Mouse (Mus musculus): ENCODE results near the gene Ppp2r5a. TPM values are rescaled to one million over a fixed set of nuclear protein-coding genes. Genes with fewer than 3 reads are reported as not detected.

Ppp2r5a gene
- polyA plus RNA-seq, 1 experiment from 2014 or later, result 32.2 TPM

DNA sequence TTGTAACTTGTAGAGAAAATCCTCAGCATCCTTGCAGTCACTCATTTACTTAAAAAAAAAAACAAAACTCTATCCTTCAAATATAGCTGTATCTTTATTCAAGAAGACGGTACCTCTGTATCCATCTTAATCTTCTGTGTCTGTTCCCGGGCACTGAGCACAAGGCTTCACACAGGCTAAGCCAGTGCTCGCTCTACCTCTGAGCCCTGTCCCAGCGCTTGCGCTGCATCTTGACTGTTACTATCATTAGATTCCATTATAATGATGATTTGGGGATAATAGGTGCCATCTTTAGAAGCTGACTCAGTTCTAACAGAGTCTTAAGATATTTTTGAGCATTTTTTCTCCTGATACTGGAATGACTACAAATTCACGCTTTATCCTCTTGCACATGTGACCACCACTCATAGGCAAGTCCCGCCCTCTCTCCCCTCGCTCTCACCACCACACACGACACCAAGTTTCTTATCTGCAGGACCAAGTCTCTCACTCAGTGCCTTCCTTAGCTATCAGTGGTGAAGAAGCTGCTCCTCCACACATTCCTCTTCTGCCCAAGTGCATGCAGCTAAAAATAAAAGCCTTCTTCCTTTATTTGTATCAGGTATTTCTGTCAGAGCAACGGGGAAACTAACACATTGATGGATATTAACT lies 28.0 kb downstream of the Ppp2r5a start:
- no peaks in the 10 kb centered on the region for H3K27me3 ChIP-seq
- H3K9ac ChIP-seq, result no peak overlapping the region
- H3K36me3 ChIP-seq, result peaks cover 9% of the 10 kb centered on the region; the same call in 1 of the 2 replicates
- no peak overlapping the region for H3K4me2 ChIP-seq
- no peaks in the 10 kb centered on the region for H3K9me3 ChIP-seq
- no peak overlapping the region for H3K4me3 ChIP-seq
- H3K4me1 ChIP-seq, result no peaks in the 10 kb centered on the region
- H3K27ac ChIP-seq, result no peak overlapping the region
- no peak for ATAC-seq (ENCODE audit: borderline replicate concordance, extremely low read depth, low FRiP score, low TSS enrichment)
- WGBS, result 79% methylated on average over 10 of the region's 10 CpGs

DNA sequence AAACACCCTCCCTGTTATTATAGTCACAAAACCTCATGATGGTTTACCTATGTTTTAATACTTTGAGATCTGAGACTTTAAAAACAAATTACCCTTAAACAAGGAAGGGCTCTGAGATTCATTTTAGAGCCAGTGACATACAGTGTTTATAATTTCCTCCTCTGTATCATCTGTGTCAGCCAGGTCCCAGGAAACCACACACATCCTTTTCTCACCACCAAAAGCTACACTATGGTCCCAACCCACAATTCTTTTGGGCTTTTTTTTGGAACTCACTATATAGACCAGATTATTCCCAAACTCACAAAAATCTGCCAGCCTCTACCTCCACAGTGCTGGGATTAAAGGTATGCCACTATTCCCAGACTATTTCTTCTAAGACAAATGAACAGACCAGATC lies 33.9 kb downstream of the Ppp2r5a start:
- Histone ChIP-seq H3K9ac (no peak overlapping the region), H3K27me3 (no peaks in the 10 kb centered on the region), H3K4me2 (no peak overlapping the region), H3K36me3 (peaks cover 11% of the 10 kb centered on the region; the same call in 1 of the 2 replicates), H3K9me3 (no peaks in the 10 kb centered on the region), H3K27ac (no peak overlapping the region), H3K4me1 (no peaks in the 10 kb centered on the region), H3K4me3 (no peak overlapping the region)
- no peak for ATAC-seq (ENCODE audit: borderline replicate concordance, extremely low read depth, low FRiP score, low TSS enrichment)

DNA sequence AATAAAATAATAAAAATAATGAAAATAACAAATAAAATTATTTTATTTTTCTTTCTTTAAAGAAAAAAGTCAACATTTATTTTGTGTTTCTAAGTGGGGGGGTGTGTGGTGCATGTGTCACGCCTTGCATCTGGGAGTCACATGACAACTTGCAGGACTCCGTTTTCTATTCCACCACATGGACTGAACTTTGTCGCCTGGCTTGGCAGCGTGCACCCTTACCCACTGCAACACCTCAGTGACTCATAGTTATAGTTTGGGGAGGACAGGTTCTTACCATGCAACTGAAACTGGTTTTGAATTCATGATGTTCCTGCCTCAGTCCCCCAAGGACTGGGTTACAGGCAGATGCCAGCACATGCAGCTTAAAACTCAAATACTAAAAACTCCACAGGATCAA lies 34.9 kb downstream of the Ppp2r5a start:
- H3K9me3 ChIP-seq, result no peaks in the 10 kb centered on the region
- WGBS, result 79% methylated on average over 4 of the region's 4 CpGs
- H3K9ac ChIP-seq, result no peak overlapping the region
- H3K36me3 ChIP-seq, result peaks cover 13% of the 10 kb centered on the region; the same call in 1 of the 2 replicates
- H3K27ac ChIP-seq, result no peak overlapping the region
- no peak overlapping the region for H3K4me3 ChIP-seq
- no peak overlapping the region for H3K4me2 ChIP-seq
- ATAC-seq (ENCODE audit: borderline replicate concordance, extremely low read depth, low FRiP score, low TSS enrichment), result no peak
- H3K4me1 ChIP-seq, result no peaks in the 10 kb centered on the region
- no peaks in the 10 kb centered on the region for H3K27me3 ChIP-seq

DNA sequence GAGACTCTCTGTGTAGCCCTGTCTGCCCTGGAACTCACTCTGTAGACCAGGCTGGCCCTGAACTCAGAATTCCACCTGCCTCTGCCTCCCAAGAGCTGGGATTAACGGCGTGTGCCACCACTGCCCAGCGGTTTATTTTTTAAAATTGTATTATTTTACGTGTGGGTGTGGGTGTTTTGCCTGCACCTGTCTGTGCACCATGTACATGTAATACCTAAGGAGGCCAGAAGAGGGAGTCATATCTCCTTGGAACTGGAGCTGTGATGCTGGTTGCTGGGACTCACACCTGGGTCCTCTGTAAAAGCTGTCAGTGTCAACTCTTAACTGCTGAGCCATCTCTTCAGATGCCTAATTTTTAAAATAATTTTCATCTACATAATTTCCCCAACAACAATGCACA lies 38.6 kb downstream of the Ppp2r5a start:
- Histone ChIP-seq H3K9me3 (no peaks in the 10 kb centered on the region), H3K4me1 (no peaks in the 10 kb centered on the region), H3K4me2 (no peak overlapping the region), H3K4me3 (no peak overlapping the region), H3K27me3 (no peaks in the 10 kb centered on the region), H3K27ac (no peak overlapping the region), H3K36me3 (peaks cover 19% of the 10 kb centered on the region; the same call in 1 of the 2 replicates), H3K9ac (no peak overlapping the region)
- no peak for ATAC-seq (ENCODE audit: borderline replicate concordance, extremely low read depth, low FRiP score, low TSS enrichment)
- WGBS, result 74% methylated on average over 4 of the region's 4 CpGs

DNA sequence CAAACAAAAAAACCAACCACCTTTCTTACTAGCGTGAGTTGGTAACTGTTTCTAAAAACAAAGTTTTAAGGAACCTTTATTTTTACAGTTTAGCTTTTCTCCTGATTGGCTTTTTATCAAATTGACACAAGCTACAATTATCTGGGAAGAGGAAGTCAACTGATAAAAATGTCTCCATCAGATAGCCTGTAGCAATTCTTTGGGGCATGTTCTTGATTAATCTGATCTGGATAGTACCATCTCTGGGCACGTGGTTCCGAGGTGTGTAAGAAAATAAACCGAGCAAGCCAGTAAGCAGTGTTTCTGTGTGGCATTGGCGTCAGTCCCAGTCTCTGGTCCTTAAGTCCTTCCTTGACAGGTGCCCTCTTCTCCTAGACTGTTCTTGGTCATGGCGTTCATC lies 40.7 kb downstream of the Ppp2r5a start:
- ATAC-seq (ENCODE audit: borderline replicate concordance, extremely low read depth, low FRiP score, low TSS enrichment), result no peak
- Histone ChIP-seq H3K4me2 (no peak overlapping the region), H3K36me3 (peaks cover 36% of the 10 kb centered on the region), H3K4me1 (no peaks in the 10 kb centered on the region), H3K9me3 (no peaks in the 10 kb centered on the region), H3K27ac (no peak overlapping the region), H3K27me3 (no peaks in the 10 kb centered on the region), H3K4me3 (no peak overlapping the region), H3K9ac (no peak overlapping the region)
- 83% methylated on average over 6 of the region's 6 CpGs for WGBS

DNA sequence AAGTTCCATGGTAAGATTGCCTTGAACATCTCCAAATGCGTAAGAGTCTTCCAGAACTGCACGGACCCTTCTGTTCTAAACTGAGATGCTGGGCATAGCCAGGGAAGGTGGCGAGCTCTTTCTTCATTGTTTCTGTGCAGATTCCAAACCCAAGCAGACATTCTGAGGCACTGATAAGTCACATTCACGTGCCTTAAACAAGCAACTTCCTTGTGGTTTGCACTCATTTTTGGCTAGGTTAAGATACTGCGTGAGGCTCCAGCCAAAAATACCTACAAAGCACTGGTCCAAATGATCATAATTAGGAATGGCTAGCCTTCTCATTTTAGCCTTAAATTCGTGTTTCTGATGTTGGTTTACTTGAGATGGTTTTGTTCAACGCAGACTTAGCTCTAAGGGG lies 43.6 kb downstream of the Ppp2r5a start:
- Histone ChIP-seq H3K4me1 (no peaks in the 10 kb centered on the region), H3K4me2 (no peak overlapping the region), H3K36me3 (peaks cover 58% of the 10 kb centered on the region), H3K27ac (no peak overlapping the region), H3K9me3 (no peaks in the 10 kb centered on the region), H3K27me3 (no peaks in the 10 kb centered on the region), H3K9ac (no peak overlapping the region), H3K4me3 (no peak overlapping the region)
- 79% methylated on average over 7 of the region's 7 CpGs for WGBS
- no peak for ATAC-seq (ENCODE audit: borderline replicate concordance, extremely low read depth, low FRiP score, low TSS enrichment)

DNA sequence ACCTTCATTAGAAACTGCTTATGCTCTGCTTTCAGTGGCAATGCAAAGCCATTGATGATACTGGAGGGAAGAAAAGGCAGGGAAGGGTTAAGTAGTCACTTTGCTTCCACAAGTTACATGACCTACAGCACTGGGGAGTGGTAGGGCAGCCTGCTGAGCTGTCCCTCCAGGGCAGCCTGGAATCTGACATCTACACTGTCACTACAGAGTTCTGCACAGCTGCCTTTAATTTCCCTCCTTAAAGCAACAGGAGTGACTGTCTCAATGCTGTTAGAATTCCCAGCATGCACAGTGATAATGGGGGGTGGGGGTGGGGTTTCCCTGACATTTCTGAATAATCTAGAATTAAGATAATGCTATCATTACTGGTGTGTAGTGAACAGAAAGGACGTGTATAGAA lies 46.1 kb downstream of the Ppp2r5a start:
- H3K27ac ChIP-seq, result no peak overlapping the region
- no peaks in the 10 kb centered on the region for H3K27me3 ChIP-seq
- 66% methylated on average over 1 of the region's 1 CpGs for WGBS
- no peak overlapping the region for H3K4me3 ChIP-seq
- no peak overlapping the region for H3K4me2 ChIP-seq
- no peaks in the 10 kb centered on the region for H3K4me1 ChIP-seq
- no peak for ATAC-seq (ENCODE audit: borderline replicate concordance, extremely low read depth, low FRiP score, low TSS enrichment)
- peaks cover 74% of the 10 kb centered on the region for H3K36me3 ChIP-seq
- H3K9me3 ChIP-seq, result no peaks in the 10 kb centered on the region
- no peak overlapping the region for H3K9ac ChIP-seq

DNA sequence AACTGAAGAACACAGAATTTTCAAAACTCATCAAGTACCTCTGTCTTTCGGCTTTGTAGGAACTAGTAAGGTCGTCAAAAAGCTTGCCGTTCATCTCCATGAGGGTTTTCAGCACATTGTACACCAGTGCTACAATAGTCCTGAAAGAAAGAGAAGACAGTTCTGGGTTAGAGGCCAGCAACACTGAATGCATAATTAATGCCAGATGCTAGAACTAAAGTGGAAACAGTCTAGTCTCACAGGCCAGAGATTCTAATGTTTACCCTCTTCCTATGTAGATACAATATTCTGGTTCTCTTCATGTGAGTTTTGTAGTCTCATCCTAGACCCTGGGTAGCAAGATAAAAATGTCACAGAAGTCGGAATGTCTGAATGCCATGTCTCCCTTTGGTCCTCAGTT lies 49.2 kb downstream of the Ppp2r5a start:
- Histone ChIP-seq H3K36me3 (peaks cover 68% of the 10 kb centered on the region), H3K27me3 (no peaks in the 10 kb centered on the region), H3K4me1 (peaks cover 15% of the 10 kb centered on the region), H3K9ac (no peak overlapping the region), H3K9me3 (no peaks in the 10 kb centered on the region), H3K4me2 (no peak overlapping the region), H3K27ac (no peak overlapping the region), H3K4me3 (no peak overlapping the region)
- WGBS, result 90% methylated on average over 4 of the region's 4 CpGs
- no peak for ATAC-seq (ENCODE audit: borderline replicate concordance, extremely low read depth, low FRiP score, low TSS enrichment)

DNA sequence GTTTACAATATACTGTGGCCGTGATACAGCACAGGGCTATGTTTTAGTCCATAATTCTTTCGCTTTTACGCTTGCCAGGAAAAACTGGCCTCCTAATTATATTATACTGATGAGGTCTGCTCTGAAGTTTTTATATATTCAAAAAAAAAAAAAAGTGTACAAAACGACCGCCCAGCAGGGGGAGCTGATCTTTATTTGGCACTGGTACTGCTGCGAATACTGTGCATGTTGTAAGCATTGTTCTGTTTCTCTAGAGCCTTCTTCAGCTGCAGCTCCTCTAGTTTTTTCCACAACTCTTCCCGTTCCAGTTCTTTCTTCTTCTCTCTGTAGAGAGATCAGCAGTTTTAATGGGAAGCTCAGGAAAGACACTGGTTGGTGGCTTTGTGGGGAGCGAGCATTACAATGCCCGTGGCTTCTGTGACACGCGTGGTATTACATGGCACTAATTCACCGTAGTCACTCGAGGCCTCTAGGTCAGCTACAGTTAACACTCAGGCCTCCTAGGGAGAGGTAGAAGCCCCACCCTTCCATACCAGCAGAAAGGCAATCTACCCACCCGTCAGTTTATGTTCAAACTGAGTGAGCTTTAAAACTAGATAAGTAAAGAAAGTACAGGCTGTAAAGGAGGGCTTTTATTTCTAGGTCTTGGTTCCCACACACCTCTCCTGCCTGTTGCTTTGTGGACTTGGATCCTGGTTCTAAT lies 50.1 kb downstream of the Ppp2r5a start:
- no peak overlapping the region for H3K4me3 ChIP-seq
- H3K9ac ChIP-seq, result no peak overlapping the region
- H3K27ac ChIP-seq, result 0 out of 2 replicates have a peak overlapping the region, but pooled peaks have one; percentile 45
- ATAC-seq (ENCODE audit: borderline replicate concordance, extremely low read depth, low FRiP score, low TSS enrichment), result no peak
- WGBS, result 59% methylated on average over 14 of the region's 14 CpGs
- no peak overlapping the region for H3K4me2 ChIP-seq
- peaks cover 60% of the 10 kb centered on the region for H3K36me3 ChIP-seq
- peaks cover 22% of the 10 kb centered on the region for H3K4me1 ChIP-seq
- H3K27me3 ChIP-seq, result no peaks in the 10 kb centered on the region
- H3K9me3 ChIP-seq, result no peaks in the 10 kb centered on the region

DNA sequence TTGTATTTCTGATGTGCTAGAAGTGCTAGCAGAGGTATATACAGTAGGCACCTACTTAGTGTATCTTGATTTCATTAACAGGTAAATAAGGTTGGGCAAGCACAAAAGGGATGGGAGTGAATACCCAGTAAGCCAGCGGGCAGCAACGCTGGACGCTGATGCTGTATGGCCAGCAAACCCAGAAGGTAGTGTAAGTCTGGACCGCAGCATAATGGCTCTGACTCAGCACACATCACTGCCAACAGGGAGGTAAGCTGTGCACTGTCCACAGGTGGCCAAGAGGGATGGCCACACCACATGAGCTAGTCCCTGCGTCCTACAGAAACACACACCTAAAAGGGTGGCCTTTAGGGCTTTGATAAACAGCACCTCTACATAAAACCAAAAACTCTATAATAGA lies 52.7 kb downstream of the Ppp2r5a start:
- no peak for ATAC-seq (ENCODE audit: borderline replicate concordance, extremely low read depth, low FRiP score, low TSS enrichment)
- no peak overlapping the region for H3K9ac ChIP-seq
- H3K27ac ChIP-seq, result no peak overlapping the region
- H3K36me3 ChIP-seq, result peaks cover 44% of the 10 kb centered on the region
- no peak overlapping the region for H3K4me2 ChIP-seq
- peaks cover 25% of the 10 kb centered on the region for H3K4me1 ChIP-seq
- no peak overlapping the region for H3K4me3 ChIP-seq
- no peaks in the 10 kb centered on the region for H3K9me3 ChIP-seq
- no peaks in the 10 kb centered on the region for H3K27me3 ChIP-seq
- 92% methylated on average over 5 of the region's 5 CpGs for WGBS

DNA sequence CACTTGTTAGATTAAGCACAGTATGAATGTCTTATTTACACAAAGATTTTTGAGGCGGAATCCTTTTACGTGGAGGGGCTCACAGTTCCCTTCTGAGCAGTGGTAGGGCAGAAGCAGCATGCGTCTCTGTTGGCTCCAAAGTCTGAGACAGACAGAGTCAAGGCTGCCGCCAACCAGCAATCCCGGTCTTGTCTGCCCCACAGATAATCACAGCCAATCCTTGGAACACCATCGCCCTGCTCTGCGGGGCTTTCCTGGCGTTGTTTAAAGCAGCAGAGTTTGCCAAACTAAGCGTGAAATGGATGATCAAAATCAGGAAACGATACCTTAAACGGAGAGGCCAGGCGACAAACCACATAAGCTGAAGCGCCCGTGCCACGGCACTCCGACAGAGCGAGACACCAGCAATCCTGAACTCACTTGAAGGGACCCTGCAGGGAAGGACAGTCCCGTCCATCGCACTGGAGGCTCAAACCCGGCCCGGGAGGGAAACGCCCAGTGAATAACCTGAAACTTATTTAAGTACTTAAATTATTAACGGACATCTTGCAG lies 53.5 kb downstream of the Ppp2r5a start:
- Histone ChIP-seq H3K36me3 (peaks cover 38% of the 10 kb centered on the region), H3K4me2 (no peak overlapping the region; the same call in 1 of the 2 replicates), H3K4me1 (peaks cover 25% of the 10 kb centered on the region), H3K9me3 (no peaks in the 10 kb centered on the region), H3K9ac (no peak overlapping the region), H3K4me3 (no peak overlapping the region), H3K27ac (peak overlapping the region; percentile 81), H3K27me3 (no peaks in the 10 kb centered on the region)
- 56% methylated on average over 23 of the region's 23 CpGs for WGBS
- ATAC-seq (ENCODE audit: borderline replicate concordance, extremely low read depth, low FRiP score, low TSS enrichment), result no peak

DNA sequence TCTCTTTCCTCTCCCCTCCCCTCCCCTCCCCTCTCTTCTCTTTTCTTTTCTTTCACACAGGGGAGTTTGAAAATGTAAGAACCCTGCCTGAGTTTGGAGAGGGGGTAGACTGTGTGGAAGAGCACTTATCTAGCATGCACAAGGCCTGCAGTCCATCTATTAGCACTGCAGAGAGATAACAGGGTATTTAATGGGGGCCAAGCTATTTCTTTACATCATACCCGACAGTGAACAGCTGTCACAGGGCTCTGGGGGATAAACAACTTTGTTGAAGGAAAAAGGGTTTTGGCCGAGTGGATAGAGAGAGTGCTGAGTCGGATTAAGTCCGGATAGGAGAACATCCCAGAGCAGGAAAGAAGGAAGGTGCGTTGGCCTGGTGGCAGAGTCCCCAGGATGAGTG lies 54.1 kb downstream of the Ppp2r5a start:
- peak overlapping the region; percentile 81 for H3K27ac ChIP-seq
- no peak overlapping the region for H3K4me2 ChIP-seq
- ATAC-seq (ENCODE audit: borderline replicate concordance, extremely low read depth, low FRiP score, low TSS enrichment), result peak; percentile 85
- no peak overlapping the region for H3K9ac ChIP-seq
- peaks cover 32% of the 10 kb centered on the region for H3K36me3 ChIP-seq
- 12% methylated on average over 5 of the region's 5 CpGs for WGBS
- H3K4me3 ChIP-seq, result no peak overlapping the region
- no peaks in the 10 kb centered on the region for H3K27me3 ChIP-seq
- H3K4me1 ChIP-seq, result peaks cover 25% of the 10 kb centered on the region
- H3K9me3 ChIP-seq, result no peaks in the 10 kb centered on the region
